Mouse (Mus musculus) layer of hippocampus, adult 6 months (tissue): ENCODE measurements around the gene Plscr5. TPM values are rescaled to one million over a fixed set of nuclear protein-coding genes. Genes with fewer than 3 reads are reported as not detected.

Source experiments
- long read RNA-seq, 2 experiments: library from polyadenylated mRNA; unstranded; transcript quantifications; one replicate each; pipeline ENCODE4 v2.0.0; 2019 to 2020
- polyA plus RNA-seq: library from polyadenylated mRNA; unstranded; fragments of <200 nt; fragmentation: Nextera tagmentation; gene quantifications from 2 replicates; pipeline ENCODE4 v1.2.3, GENCODE M21; 2021

The Plscr5 gene
- polyA plus RNA-seq = not detected in 2 replicates
- long read RNA-seq, experiment 1 = 0 reads
- long read RNA-seq, experiment 2, partial matches to known transcripts = 0 of 1 reads
- long read RNA-seq, experiment 2, other reads (novel, unspliced or antisense) = 1 of 1 reads

GRCm38 (mm10) chr9:92192636-92193035, at the start of gene Plscr5:
Plscr5 (plus strand) TSS chr9:92192936.

GRCm38 (mm10) chr9:92249447-92249852, 56.7 kb downstream of the Plscr5 start, which contains the start of gene Plscr1:
Plscr1 (plus strand) TSS chr9:92249750.

Other genes starting within 250 kb of the Plscr5 start
- gene Plscr1, start 56.8 kb downstream of the Plscr5 start, polyA plus RNA-seq = 2.8 and 2.9 TPM in 2 replicates
- gene Plscr2, start 82.7 kb downstream of the Plscr5 start, polyA plus RNA-seq = 2.1 and 4.2 TPM in 2 replicates
- not detected in 2 replicates for gene 1700057G04Rik, start 116.4 kb downstream of the Plscr5 start, polyA plus RNA-seq